Mouse (Mus musculus) cerebellum, adult 2 months (tissue): ENCODE data around the gene Gm28230.

Experiments used
- CTCF ChIP-seq: fragments of 200-500 bp; IDR thresholded peaks from 2 replicates; pipeline ENCODE4 v1.5.1; 2011; ENCODE audit warnings: low read depth, mild to moderate bottlenecking, control low read depth, low read length, moderate library complexity, borderline replicate concordance; ENCODE audit not compliant: insufficient read depth
- POLR2A ChIP-seq: fragments of 200-500 bp; IDR thresholded peaks from 2 replicates; pipeline ENCODE4 v1.6.1; 2011; ENCODE audit warnings: low read length, control low read depth, borderline replicate concordance; ENCODE audit not compliant: insufficient read depth

DNA sequence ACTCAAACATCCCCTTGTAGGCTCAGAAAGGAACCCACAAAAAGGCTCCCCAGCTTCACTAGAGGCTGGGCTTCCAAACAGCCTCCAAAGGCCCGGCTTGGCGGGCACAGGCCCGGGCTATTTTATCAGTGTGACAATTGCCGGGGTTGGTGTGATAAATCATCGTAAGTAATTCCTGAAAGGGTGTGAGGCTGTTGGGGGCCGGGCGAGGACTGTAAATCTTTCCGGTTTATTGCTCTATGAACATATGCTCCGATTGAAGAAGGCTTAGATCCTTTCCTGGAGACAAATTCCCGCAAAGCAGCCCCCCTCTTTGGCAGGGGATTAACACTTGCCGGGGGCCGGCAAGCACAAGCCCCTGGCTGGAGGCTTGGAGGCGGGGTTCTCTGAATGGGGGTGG, 7.9 kb downstream of the Gm28230 start:
- TF ChIP-seq CTCF = no peak
- TF ChIP-seq POLR2A = no peak
